Mouse (Mus musculus): ENCODE data around the gene Utp4.

DNA sequence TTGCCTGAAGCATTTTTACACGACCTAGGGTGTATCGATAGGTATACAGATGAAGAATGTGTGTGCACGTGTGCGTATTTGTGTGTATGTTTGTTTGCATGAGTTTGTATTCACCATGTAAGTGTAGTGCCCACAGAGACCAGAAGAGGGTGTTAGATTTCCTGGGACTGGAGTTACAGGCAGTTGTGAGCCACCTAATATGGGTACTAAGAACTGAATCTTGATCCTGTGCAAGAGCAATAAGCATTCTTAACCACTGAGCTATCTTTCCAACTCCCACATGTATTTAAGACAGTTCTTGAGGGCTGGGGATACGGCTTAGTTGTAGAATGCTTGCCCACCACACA, 26.9 kb downstream of the Utp4 start:
- TF ChIP-seq CTCF (IDR thresholded peaks at IDR 0.05; ENCODE audit: low read depth) (no peak), EP300 (IDR thresholded peaks at IDR 0.05; ENCODE audit: low read depth) (no peak)
